Mouse (Mus musculus) frontal cortex, postnatal 14 days (tissue): ENCODE data around the gene Khdrbs2.

Experiments used
- DNase-seq, 2 experiments: peaks; one replicate each; pipeline ENCODE4 v3.0.0; 2022; ENCODE audit warnings: low spot score in 2 of 2

Gene Khdrbs2

GRCm38 (mm10) chr1:32172506-32173239, at the start of gene Khdrbs2:
Khdrbs2 (plus strand) TSS chr1:32172714.
- DNase-seq = peak; percentile 84 to 88

- no peak for DNase-seq
These were observed 2.1 kb downstream of the Khdrbs2 start for GRCm38 (mm10) chr1:32174566-32174965.

GRCm38 (mm10) chr1:32199664-32200260, 27.2 kb downstream of the Khdrbs2 start:
- DNase-seq = no peak

- DNase-seq = no peak
These were observed 75.9 kb downstream of the Khdrbs2 start for GRCm38 (mm10) chr1:32248443-32248842.

- DNase-seq = no peak
These were observed 77.1 kb downstream of the Khdrbs2 start for GRCm38 (mm10) chr1:32249602-32250001.

- DNase-seq = no peak
These were observed 77.8 kb downstream of the Khdrbs2 start for GRCm38 (mm10) chr1:32250337-32250736.

- DNase-seq = no peak
These were observed 86.4 kb downstream of the Khdrbs2 start for GRCm38 (mm10) chr1:32258942-32259341.

- no peak for DNase-seq
These were observed 98.0 kb downstream of the Khdrbs2 start for GRCm38 (mm10) chr1:32270519-32270918.

GRCm38 (mm10) chr1:32294702-32295101, 122.2 kb downstream of the Khdrbs2 start:
- no peak for DNase-seq

GRCm38 (mm10) chr1:32301391-32301790, 128.9 kb downstream of the Khdrbs2 start:
- no peak for DNase-seq

GRCm38 (mm10) chr1:32309074-32309473, 136.6 kb downstream of the Khdrbs2 start:
- DNase-seq = no peak

- DNase-seq = no peak
These were observed 137.1 kb downstream of the Khdrbs2 start for GRCm38 (mm10) chr1:32309637-32310036.

GRCm38 (mm10) chr1:32339108-32339507, 166.6 kb downstream of the Khdrbs2 start:
- no peak for DNase-seq

GRCm38 (mm10) chr1:32347538-32347937, 175.0 kb downstream of the Khdrbs2 start:
- DNase-seq = no peak

GRCm38 (mm10) chr1:32352076-32352475, 179.6 kb downstream of the Khdrbs2 start:
- DNase-seq = no peak

- DNase-seq = no peak
These were observed 191.0 kb downstream of the Khdrbs2 start for GRCm38 (mm10) chr1:32363539-32363938.

- no peak for DNase-seq
These were observed 225.0 kb downstream of the Khdrbs2 start for GRCm38 (mm10) chr1:32397553-32397952.

- no peak for DNase-seq
These were observed 235.1 kb downstream of the Khdrbs2 start for GRCm38 (mm10) chr1:32407651-32408050.

GRCm38 (mm10) chr1:32428410-32428809, 255.9 kb downstream of the Khdrbs2 start:
- DNase-seq = no peak

GRCm38 (mm10) chr1:32429493-32429892, 257.0 kb downstream of the Khdrbs2 start:
- DNase-seq = no peak

GRCm38 (mm10) chr1:32430516-32430915, 258.0 kb downstream of the Khdrbs2 start:
- no peak for DNase-seq

- no peak for DNase-seq
These were observed 260.6 kb downstream of the Khdrbs2 start for GRCm38 (mm10) chr1:32433118-32433517.

GRCm38 (mm10) chr1:32443927-32444326, 271.4 kb downstream of the Khdrbs2 start:
- no peak for DNase-seq
